ENCODE assay signal across 8 mouse cellular contexts in genomic region chr6:84009172-84009872, GRCm38 (mm10). TPM values are rescaled to one million over a fixed set of nuclear protein-coding genes. Genes with fewer than 3 reads are reported as not detected.
DNase-seq lines count a peak whose midpoint lies in the region; ATAC-seq lines count a peak whose summit lies in the region.

No protein-coding gene starts in this region.

- peak; percentile 79 for DNase-seq in 3T3-L1 (ENCODE audit: low read depth, low spot score)
- DNase-seq in thymus, postnatal 4 days, result no peak
- no peak for DNase-seq in layer of hippocampus, adult 9-11 months
- DNase-seq in left cerebral cortex, postnatal 10 days (ENCODE audit: extremely low spot score in 1 of 2, low spot score in 2 of 2), result no peak
- no peak for DNase-seq in lung, postnatal 14 days

- H3K9ac ChIP-seq in heart, embryonic 16.5 days (ENCODE audit: low read length), result peak overlapping the region; percentile 78
- H3K9ac ChIP-seq in limb, embryonic 13.5 days, result no peak overlapping the region

- ATAC-seq in heart, embryonic 16.5 days (replicated peaks; ENCODE audit: extremely low read depth, insufficient read depth, low FRiP score), result peak; percentile 76
- ATAC-seq in limb, embryonic 13.5 days (ENCODE audit: low FRiP score, low read depth), result 0 out of 2 replicates have a peak, but pooled peaks have one; percentile 9

- peak overlapping the region; percentile 74 for H3K4me2 ChIP-seq in heart, embryonic 16.5 days (ENCODE audit: low read depth, low read length)
- H3K4me2 ChIP-seq in limb, embryonic 13.5 days (replicated peaks), result peak overlapping the region; percentile 81

- WGBS in heart, embryonic 16.5 days, result 14% methylated on average over 8 of the region's 8 CpGs
- WGBS in limb, embryonic 13.5 days, result 19% methylated on average over 8 of the region's 8 CpGs

- no peaks in the 10 kb centered on the region for H3K27me3 ChIP-seq in heart, embryonic 16.5 days (ENCODE audit: control insufficient read depth, insufficient read depth, low read length)
- peaks cover 24% of the 10 kb centered on the region for H3K27me3 ChIP-seq in limb, embryonic 13.5 days

- H3K27ac ChIP-seq in brown adipose tissue, adult 24 weeks (replicated peaks; ENCODE audit: low read depth, low read length), result no peak overlapping the region
- H3K27ac ChIP-seq in heart, embryonic 16.5 days (ENCODE audit: low read length), result peak overlapping the region; percentile 88
- no peak overlapping the region for H3K27ac ChIP-seq in limb, embryonic 13.5 days

- H3K4me3 ChIP-seq in brown adipose tissue, adult 24 weeks (ENCODE audit: insufficient read depth, low read depth, low read length), result peak overlapping the region; percentile 51
- H3K4me3 ChIP-seq in heart, embryonic 16.5 days (ENCODE audit: low read length), result peak overlapping the region; percentile 59
- H3K4me3 ChIP-seq in limb, embryonic 13.5 days, result peak overlapping the region; percentile 46

- no peaks in the 10 kb centered on the region for H3K9me3 ChIP-seq in heart, embryonic 16.5 days (replicated peaks; ENCODE audit: control insufficient read depth, low read length)
- H3K9me3 ChIP-seq in limb, embryonic 13.5 days, result no peaks in the 10 kb centered on the region

- H3K4me1 ChIP-seq in brown adipose tissue, adult 24 weeks (ENCODE audit: control insufficient read depth, insufficient read depth, insufficient read length, low read length), result peaks cover 3% of the 10 kb centered on the region; the same call in 1 of the 2 replicates
- peaks cover 33% of the 10 kb centered on the region for H3K4me1 ChIP-seq in heart, embryonic 16.5 days (ENCODE audit: control insufficient read depth, insufficient read depth, low read length)
- peaks cover 28% of the 10 kb centered on the region for H3K4me1 ChIP-seq in limb, embryonic 13.5 days

- intact Hi-C loops in left cerebral cortex, postnatal 10 days (cut with DNase I), result no loop called here

- H3K36me3 ChIP-seq in heart, embryonic 16.5 days (ENCODE audit: control insufficient read depth, insufficient read depth), result no peaks in the 10 kb centered on the region
- no peaks in the 10 kb centered on the region for H3K36me3 ChIP-seq in limb, embryonic 13.5 days

RNA-seq across cellular contexts. Expression of gene Dysf, which starts 0.9 kb away (rescaled TPM):
- 13.8 and 22.9 TPM in 2 replicates for polyA plus RNA-seq in brown adipose tissue, adult 24 weeks (2012; ENCODE audit: insufficient read depth, insufficient read length, missing spikeins)
- polyA plus RNA-seq in heart, embryonic 16.5 days (2015; fragmentation: Nextera tagmentation; extraction: Ambion mirVana), result 13.2 and 15.5 TPM in 2 replicates
- 8.3 and 10.2 TPM in 2 replicates for polyA plus RNA-seq in limb, embryonic 13.5 days (2015; fragmentation: Nextera tagmentation; extraction: Ambion mirVana)
- total RNA-seq in left cerebral cortex, postnatal 10 days (2021), result 1 to 10 TPM; 3.7 to 5.8 TPM
